In genomic region chr15:32718293-32718963, GRCm38 (mm10) we compare ENCODE assay signal across 8 mouse cellular contexts.
A peak's percentile ranks its signal among the peaks of the same experiment; 100 is the strongest.
DNase-seq lines count a peak whose midpoint lies in the region; ATAC-seq lines count a peak whose summit lies in the region.

No protein-coding gene starts in this region.

- peak; percentile 53 for DNase-seq in liver
- DNase-seq in cerebellum, adult 9-11 months = peak; percentile 36
- DNase-seq in frontal cortex, adult 2 months (ENCODE audit: extremely low spot score in 1 of 2, low spot score in 1 of 2) = peak; percentile 31 to 74
- DNase-seq in left cerebral cortex, adult 9 months (ENCODE audit: low spot score in 2 of 2) = peak; percentile 18 to 51
- DNase-seq in splenic B cell, adult 2 months (ENCODE audit: low read depth, low spot score) = peak; percentile 52

- H3K9me3 ChIP-seq in liver, embryonic 12.5 days (replicated peaks) = no peaks in the 10 kb centered on the region
- H3K9me3 ChIP-seq in intestine, embryonic 16.5 days (ENCODE audit: control insufficient read depth, low read length) = no peaks in the 10 kb centered on the region
- H3K9me3 ChIP-seq in midbrain, embryonic 13.5 days = no peaks in the 10 kb centered on the region

- no peaks in the 10 kb centered on the region for H3K36me3 ChIP-seq in liver, embryonic 12.5 days
- no peaks in the 10 kb centered on the region for H3K36me3 ChIP-seq in intestine, embryonic 16.5 days (ENCODE audit: control insufficient read depth, insufficient read depth, low read length)
- H3K36me3 ChIP-seq in midbrain, embryonic 13.5 days = no peaks in the 10 kb centered on the region
- no peaks in the 10 kb centered on the region for H3K36me3 ChIP-seq in splenic B cell, adult 2 months (ENCODE audit: control insufficient read depth, insufficient read depth, low read length, poor library complexity, severe bottlenecking)

- no peak overlapping the region for H3K9ac ChIP-seq in liver, embryonic 12.5 days
- no peak overlapping the region for H3K9ac ChIP-seq in intestine, embryonic 16.5 days (ENCODE audit: low read depth, low read length)
- H3K9ac ChIP-seq in midbrain, embryonic 13.5 days (replicated peaks) = no peak overlapping the region

- WGBS in liver, embryonic 12.5 days (ENCODE audit: insufficient replicate concordance) = 35% methylated on average over 4 of the region's 4 CpGs
- 33% methylated on average over 4 of the region's 4 CpGs for WGBS in intestine, embryonic 16.5 days
- 38% methylated on average over 4 of the region's 4 CpGs for WGBS in midbrain, embryonic 13.5 days

- H3K4me2 ChIP-seq in liver, embryonic 12.5 days = no peak overlapping the region
- no peak overlapping the region for H3K4me2 ChIP-seq in intestine, embryonic 16.5 days (ENCODE audit: low read depth, low read length)
- H3K4me2 ChIP-seq in midbrain, embryonic 13.5 days (replicated peaks) = no peak overlapping the region

- H3K4me3 ChIP-seq in liver, embryonic 12.5 days = no peak overlapping the region
- H3K4me3 ChIP-seq in intestine, embryonic 16.5 days (ENCODE audit: low read length) = no peak overlapping the region
- H3K4me3 ChIP-seq in midbrain, embryonic 13.5 days (replicated peaks) = no peak overlapping the region

- H3K4me1 ChIP-seq in liver, embryonic 12.5 days = no peaks in the 10 kb centered on the region
- H3K4me1 ChIP-seq in intestine, embryonic 16.5 days (ENCODE audit: control insufficient read depth, insufficient read depth, low read length) = no peaks in the 10 kb centered on the region
- H3K4me1 ChIP-seq in midbrain, embryonic 13.5 days (replicated peaks) = no peaks in the 10 kb centered on the region

- no peak for ATAC-seq in liver, embryonic 12.5 days
- peak; percentile 59; the same call in 1 of the 2 replicates for ATAC-seq in intestine, embryonic 16.5 days
- peak; percentile 97 for ATAC-seq in midbrain, embryonic 13.5 days

- H3K27ac ChIP-seq in liver, embryonic 12.5 days = no peak overlapping the region
- H3K27ac ChIP-seq in intestine, embryonic 16.5 days (ENCODE audit: low read length) = no peak overlapping the region
- H3K27ac ChIP-seq in midbrain, embryonic 13.5 days = no peak overlapping the region

- H3K27me3 ChIP-seq in liver, embryonic 12.5 days (replicated peaks) = no peaks in the 10 kb centered on the region
- no peaks in the 10 kb centered on the region for H3K27me3 ChIP-seq in intestine, embryonic 16.5 days (replicated peaks; ENCODE audit: control insufficient read depth, insufficient read depth, low read length)
- no peaks in the 10 kb centered on the region for H3K27me3 ChIP-seq in midbrain, embryonic 13.5 days
- H3K27me3 ChIP-seq in splenic B cell, adult 2 months (ENCODE audit: control insufficient read depth, insufficient read depth, low read length, poor library complexity, severe bottlenecking) = no peaks in the 10 kb centered on the region
